Mouse (Mus musculus): ENCODE results near the gene 4930502E18Rik. TPM values are rescaled to one million over a fixed set of nuclear protein-coding genes. Genes with fewer than 3 reads are reported as not detected.
"Not testable (repeated sequence)": the region's sequence is repeated elsewhere in the genome, so short reads cannot be mapped to it uniquely, and the experiment has no call there.

The 4930502E18Rik gene
- under 1 TPM in 1 of 2 experiments, not detected in 1; 0.56 TPM for total RNA-seq (2021)
- long read RNA-seq, experiment 1 = 0 reads
- long read RNA-seq, experiment 2 = 0 reads

DNA sequence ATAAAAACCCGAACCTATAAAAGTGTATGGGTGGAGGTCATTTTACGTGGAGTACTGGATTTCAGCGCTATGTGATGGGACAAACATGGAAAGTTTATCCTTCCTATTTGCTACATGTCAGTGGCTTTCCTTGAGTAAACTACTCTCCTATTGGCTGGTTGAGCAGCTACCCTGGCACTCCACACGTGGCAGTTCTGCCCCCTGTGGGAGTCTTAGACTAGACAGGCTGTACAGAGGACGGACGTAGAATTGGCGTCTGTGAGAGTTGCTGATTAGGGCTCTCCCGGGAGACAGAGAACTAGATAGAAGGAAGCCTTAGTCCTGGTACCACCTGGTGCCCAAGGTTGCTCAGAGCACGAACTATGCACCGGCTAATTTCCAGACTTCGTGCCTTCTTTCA is at the start of gene 4930502E18Rik:
TSS of gene 4930502E18Rik (plus strand) at position 231 of the 400 bp plus-strand sequence.
- no peak for DNase-seq (ENCODE audit: low spot score in 2 of 2)

DNA sequence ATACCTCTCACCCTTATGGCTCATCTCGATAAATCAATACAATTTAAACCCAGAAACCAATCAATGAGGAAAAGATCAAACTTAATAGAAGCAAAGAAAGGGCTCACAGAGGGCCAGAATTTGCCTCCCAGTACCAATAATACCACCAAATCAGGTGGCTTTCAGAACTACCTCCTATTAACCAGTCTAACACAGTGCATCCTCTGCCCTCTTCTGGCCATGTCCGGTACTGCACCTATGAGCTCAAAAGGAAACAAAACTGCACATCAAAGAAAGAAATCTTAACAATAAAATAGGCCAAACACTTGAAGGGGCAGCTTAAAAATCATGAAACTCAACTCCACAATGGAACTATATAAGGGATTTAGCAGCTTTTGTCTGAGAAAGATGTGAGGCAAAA is 47.7 kb upstream of the 4930502E18Rik start:
- DNase-seq (ENCODE audit: low spot score in 2 of 2) = peak; percentile 64 to 70

DNA sequence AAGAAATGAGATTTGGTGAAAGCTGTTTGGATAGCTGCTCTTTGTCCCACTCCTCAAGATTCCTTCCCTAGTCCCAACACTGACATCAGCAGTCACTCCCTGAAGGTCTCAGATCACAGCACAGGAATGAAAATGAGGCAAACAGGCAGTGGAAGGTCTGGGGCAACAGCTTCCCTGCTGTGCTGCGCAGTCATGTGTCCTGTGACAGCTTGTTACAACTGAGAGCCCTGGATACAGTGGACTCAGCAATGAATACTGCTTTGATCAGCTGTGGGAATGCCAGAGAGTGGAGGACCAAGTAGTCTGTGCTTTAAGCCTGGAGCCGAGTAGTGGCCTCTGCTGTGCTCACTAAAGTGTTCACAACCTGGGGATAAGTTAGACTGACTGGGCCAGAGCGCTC is 42.0 kb upstream of the 4930502E18Rik start:
- not testable (repeated sequence) for DNase-seq (ENCODE audit: low spot score in 2 of 2)

DNA sequence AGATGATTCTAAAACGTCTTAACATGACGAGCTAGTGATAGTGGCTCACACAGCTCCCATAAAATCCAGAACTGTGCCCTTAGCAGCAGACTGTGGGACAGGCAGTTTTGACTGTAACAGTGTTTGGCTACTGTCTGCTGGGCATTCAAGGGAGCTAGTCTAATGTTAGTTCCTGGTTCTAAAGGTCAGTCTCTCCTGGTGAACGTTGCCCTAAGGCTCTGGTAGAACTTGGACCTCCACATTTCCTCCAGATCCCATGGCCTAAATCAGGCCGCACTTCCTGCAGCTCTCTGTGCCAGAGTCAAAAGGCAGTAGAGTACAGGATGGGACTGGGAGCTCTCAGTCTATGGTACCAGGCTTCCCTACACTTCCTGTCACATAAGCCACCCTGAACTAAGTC is 40.0 kb upstream of the 4930502E18Rik start:
- DNase-seq (ENCODE audit: low spot score in 2 of 2) = not testable (repeated sequence)

DNA sequence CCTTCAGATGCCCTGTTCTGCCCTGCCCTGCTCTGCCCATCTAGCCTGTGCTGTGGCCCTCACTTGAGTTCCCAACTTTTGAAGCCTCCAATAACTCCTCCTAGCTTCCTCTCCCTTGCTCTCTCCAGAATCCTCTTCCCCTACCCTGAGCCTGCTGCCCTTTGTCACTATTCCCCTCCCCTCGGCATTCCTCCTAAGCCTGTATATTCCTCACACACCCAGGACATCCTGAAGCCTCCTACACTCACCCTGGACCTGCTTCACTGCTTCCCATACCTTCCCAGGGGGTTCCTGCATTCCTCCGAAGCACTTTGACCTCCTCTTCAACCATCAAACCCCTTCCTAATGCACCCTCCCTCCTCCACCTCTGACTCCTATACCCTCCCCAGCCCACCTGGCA is 32.6 kb upstream of the 4930502E18Rik start:
- DNase-seq (ENCODE audit: low spot score in 2 of 2) = no peak

DNA sequence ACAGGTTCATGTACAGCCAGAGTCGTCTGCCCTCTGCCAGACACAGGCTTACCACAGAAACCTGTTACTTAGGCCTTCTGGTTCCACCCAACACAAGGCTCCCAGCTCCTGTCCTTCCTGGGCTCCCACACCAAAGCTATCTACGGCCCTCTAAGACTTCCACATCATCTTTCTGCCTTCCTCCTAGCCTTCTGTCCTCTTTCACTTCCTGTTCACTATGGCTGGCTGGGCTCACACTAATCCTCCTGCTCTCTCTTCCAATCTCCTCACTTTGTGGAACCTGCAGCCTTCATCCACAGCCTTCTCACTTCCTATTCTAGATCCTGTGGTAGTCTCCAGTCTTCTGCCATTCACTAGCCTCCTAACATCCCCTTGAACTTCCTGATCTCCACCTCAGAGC is 31.5 kb upstream of the 4930502E18Rik start:
- no peak for DNase-seq (ENCODE audit: low spot score in 2 of 2)

DNA sequence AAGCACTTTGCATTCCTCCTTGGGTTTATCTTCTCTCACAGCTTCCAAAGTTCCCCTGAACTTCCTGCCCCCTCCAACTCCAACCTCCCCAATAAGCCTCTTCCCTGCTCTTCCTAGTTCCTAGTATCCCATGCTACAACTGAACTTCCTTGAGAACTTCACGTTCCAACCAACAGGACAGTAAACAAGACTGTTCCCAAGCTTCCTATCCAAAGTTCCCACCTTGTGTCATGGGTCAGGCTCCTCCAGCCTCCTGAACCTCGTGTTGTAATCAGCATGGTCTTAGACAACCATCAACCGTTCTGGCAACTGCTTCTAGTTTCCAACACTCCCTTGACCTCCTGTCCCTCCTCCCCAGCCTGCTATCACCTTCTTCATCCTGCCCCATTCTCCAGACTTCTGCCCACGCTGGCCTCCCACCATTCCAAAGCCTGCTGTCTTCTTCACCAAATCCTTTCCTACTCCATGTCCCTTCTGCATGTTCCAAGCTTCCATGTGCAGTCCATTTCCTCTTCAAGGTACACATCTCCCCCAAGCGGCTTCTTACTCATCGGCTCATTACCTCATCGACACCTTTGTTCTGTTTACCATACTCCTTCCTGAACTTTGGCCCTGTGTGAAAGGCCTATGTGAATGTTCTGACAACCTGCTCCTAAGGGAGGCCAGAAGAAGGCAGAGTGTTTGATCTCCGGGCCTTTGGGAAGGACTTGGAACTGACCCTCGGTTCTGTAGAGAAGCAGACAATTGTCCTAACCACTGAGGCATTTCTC is 30.4 kb upstream of the 4930502E18Rik start:
- no peak for DNase-seq (ENCODE audit: low spot score in 2 of 2)

DNA sequence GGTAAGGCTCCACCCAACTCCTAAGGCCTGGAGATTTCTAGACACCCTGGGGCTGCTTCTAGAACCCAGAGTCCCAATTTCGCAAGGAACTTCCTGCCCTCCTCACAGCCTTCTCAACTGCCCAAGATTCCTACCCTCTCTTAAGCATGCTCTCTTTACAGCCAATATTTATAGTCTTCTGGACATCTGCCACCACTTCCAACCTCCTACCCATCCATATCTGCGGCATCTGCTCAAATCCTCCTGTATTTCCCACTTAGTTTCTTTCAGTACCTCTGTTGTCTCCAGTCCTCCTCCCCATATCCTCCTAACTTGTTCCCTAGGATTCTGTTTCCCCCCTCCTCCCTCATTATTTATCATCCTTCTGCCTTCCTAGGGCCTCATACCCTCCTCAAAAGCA is 25.4 kb upstream of the 4930502E18Rik start:
- DNase-seq (ENCODE audit: low spot score in 2 of 2) = no peak

DNA sequence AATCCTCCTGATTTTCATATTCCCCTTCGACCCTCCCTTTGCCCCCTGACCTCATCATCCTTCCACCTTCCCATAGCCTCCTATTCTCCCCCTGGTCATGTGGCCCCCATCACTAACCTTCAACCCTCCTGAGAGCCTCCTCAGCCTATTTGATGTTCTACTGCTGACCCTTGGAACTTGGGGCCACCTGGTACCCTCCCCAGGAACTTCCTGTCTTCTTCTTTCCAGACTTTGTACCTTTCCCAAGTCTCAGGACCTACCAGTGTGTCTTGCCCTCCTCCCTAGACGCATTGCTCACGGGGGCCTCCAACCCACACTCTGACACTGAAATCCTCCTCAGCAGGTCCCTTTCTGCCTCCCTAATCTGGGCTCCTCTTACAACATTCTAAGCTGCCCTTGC is 22.0 kb upstream of the 4930502E18Rik start:
- no peak for DNase-seq (ENCODE audit: low spot score in 2 of 2)

DNA sequence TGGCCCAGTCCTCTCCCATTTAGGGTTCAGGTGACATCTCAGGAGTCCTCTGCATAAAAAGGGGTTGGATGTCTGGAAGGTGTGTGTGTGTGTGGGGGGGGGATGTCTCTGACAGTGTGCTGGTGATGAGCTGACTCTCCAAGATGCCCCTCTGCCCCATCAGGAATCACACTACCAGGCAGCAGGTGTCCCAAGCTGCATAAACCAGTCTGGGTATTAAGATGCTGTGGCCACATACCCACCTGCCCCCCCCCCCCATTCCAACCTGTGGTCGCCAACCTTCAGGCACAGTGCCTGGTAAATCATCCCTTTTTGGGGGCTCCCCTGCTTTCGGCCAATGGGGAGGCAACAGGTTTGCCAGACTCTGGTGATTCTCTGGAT is 8.7 kb upstream of the 4930502E18Rik start:
- DNase-seq (ENCODE audit: low spot score in 2 of 2) = no peak

DNA sequence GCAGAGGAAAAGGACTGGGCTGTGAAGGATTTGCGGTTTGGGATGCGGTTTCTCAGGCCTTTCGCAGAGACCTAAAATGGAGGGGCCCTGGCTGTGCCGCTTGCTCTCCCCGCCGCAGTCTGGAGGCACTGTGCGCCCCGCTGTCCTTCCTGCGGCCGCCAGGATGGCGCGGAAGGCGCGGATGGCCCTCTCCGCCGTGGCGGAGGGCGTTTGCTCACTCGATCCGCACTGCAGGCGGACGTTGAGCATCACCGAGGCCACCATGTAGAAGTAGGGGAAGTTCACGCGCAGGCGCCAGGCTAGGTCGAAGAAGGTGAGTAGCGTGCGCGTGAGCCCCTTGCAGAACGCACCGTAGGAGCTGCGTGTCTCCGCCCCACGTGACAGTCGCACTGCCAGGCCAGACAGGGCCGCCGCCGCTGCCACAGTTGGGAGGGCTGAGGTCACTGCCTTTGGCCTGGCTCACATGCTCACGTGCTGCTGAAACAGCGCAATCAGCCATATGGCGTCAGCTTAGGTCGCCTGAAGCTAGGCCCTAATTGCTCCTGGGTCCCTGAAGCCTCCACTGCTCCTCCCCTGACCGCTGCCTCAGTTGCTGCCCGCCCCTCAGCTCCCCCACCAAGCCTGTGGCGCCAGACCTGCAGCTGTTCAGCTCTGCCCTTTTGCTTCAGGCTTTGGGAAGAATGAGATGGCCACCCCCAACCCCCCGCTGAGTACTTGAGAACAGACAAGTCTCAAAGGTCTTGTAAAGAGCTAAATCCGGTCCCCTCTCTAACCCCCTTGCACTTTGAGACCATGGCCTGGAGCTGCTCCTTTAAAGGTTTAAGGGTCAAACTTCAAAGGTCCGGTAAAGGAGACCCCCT is 8.1 kb upstream of the 4930502E18Rik start:
- peak; percentile 29 to 31 for DNase-seq (ENCODE audit: low spot score in 2 of 2)

DNA sequence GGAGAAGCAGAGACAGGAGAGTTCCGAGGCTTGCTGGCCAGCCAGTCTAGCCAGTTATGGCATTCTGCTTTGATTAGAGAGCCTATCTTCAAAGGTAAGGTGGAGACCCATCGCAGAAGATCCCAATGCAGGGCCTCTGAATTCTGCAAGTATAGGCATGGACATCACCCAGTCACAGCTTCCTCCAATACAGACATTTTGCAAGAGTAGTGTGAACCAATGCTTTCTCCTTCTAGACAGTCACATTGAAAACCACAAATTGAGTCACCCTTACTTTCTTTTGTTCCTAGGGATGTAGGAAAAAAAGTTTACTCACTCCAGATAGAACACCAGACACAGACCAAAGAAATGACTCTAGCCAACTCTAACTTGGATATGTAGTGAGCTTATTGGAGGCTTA is 4.3 kb downstream of the 4930502E18Rik start:
- no peak for DNase-seq (ENCODE audit: low spot score in 2 of 2)

DNA sequence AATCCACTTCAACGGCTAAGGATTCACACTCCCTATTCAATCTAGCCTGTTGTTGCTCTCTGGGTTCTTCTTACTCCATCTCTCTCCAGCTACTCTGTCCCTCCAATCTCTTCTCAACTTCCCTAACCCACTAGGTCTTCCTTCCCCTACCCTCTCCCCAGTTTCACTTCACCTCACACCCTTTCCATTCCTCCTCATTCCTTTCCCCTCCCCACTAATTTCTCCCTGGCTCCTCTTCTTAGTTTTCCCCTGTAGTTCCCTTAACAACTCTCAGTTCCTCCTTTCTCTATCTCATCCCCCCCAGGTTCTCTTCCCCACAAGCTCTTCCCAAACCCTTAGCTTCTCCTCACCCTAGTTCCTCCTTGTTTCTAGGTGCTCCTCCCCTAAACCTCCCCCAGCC is 28.2 kb downstream of the 4930502E18Rik start:
- DNase-seq (ENCODE audit: low spot score in 2 of 2) = no peak

DNA sequence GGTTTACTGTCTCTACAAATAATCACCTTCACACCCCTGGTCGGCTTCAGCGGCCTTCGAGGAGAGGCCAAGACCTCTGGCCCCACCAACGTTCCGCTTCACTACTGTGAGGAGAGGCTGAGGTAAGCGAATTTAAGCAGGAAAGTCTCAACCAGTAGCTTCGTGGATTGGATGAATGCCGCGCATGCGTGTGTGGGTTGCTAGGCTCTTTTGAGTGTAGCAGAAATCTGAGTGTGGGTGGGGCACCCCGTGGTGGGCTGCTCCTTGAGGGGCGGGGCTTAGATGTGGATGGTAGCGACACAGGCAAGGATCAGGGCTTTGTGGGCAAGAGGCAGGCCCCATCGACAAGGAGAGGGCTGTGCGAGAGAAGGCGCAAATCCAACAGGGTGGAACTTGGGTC is 33.1 kb downstream of the 4930502E18Rik start, which contains the start of gene 1700013H16Rik:
TSS of gene 1700013H16Rik (minus strand) at position 96 of the 400 bp plus-strand sequence.
- no peak for DNase-seq (ENCODE audit: low spot score in 2 of 2)

DNA sequence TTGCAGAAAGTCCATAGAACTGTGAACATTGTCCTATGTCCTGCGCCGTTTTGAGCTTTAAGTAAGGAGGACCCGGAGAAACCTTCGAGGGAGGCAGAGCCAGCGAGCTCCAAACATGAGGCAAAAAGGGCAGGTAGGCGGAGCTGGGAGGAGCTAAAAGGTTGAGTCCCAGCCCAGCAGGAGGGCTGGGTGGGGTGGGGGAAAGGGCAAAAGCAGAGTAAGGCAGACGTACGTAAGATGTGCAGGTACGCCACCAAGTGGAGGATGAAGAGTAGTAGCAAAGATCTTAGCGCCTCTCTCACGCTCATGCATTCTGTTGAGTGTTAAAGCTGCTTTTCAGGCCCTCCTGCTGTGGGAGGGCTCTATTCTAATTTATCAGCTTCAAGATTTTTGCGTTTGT is 51.6 kb downstream of the 4930502E18Rik start, which contains the start of gene Zfp36l3:
TSS of gene Zfp36l3 (minus strand) at position 119 of the 400 bp plus-strand sequence.
- DNase-seq (ENCODE audit: low spot score in 2 of 2) = no peak

Other genes starting within 250 kb of the 4930502E18Rik start
- gene Rtl8c, start 116.8 kb upstream of the 4930502E18Rik start, total RNA-seq (2021) = 100 to 1,000 TPM; 138 to 158 TPM
- gene Gm14597, start 115.8 kb upstream of the 4930502E18Rik start, total RNA-seq (2021) = under 1 TPM in 1 of 2 experiments, not detected in 1; 0.60 TPM
- 100 to 1,000 TPM; 144 to 182 TPM for gene Rtl8a, start 81.1 kb upstream of the 4930502E18Rik start, total RNA-seq (2021)
- gene Rtl8b, start 54.4 kb upstream of the 4930502E18Rik start, total RNA-seq (2021) = 100 to 1,000 TPM in 1 of 2 experiments, 10 to 100 TPM in 1; 83.5 to 102 TPM
- gene 1700013H16Rik, start 33.0 kb downstream of the 4930502E18Rik start, total RNA-seq (2021) = not detected
- gene Zfp36l3, start 51.6 kb downstream of the 4930502E18Rik start, total RNA-seq (2021) = not detected
- gene Xlr, start 72.9 kb downstream of the 4930502E18Rik start, total RNA-seq (2021) = 1 to 10 TPM in 1 of 2 experiments, under 1 TPM in 1; 0.83 to 1.3 TPM

All from adrenal gland, adult 18-20 months (tissue).